Mouse (Mus musculus) forebrain, embryonic 12.5 days (tissue): ENCODE measurements at regions not wholly inside any gene's neighbourhood (a gene's known extent, or its start where the extent isn't known, plus 50 kb on each side); places are given as distances from the start of the nearest gene placed in this dataset.
A peak's percentile ranks its signal among the peaks of the same experiment; 100 is the strongest.

Experiments
- ATAC-seq: fragments of 200-750 bp; cut with Nextera tagmentation; 2 replicates; pipeline ENCODE4 v1.8.0; 2017; ENCODE audit warnings: moderate TSS enrichment; ENCODE audit not compliant: low FRiP score
- H3K27ac ChIP-seq: fragments of 300-500 bp; sonication (generic); 2 replicates; pipeline ENCODE4 v1.5.1; 2016; ENCODE audit warnings: mild to moderate bottlenecking
- H3K27me3 ChIP-seq: fragments of 300-500 bp; sonication (generic); 2 replicates; pipeline ENCODE4 v1.6.1; 2016; ENCODE audit warnings: mild to moderate bottlenecking
- H3K36me3 ChIP-seq: fragments of 300-500 bp; sonication (generic); replicated peaks from 2 replicates; pipeline ENCODE4 v1.6.1; 2016; ENCODE audit warnings: mild to moderate bottlenecking
- H3K4me1 ChIP-seq: fragments of 300-500 bp; sonication (generic); 2 replicates; pipeline ENCODE4 v1.6.1; 2016
- H3K4me2 ChIP-seq: fragments of 300-500 bp; sonication (generic); 2 replicates; pipeline ENCODE4 v1.6.1; 2016; ENCODE audit warnings: mild to moderate bottlenecking, moderate library complexity
- H3K4me3 ChIP-seq: fragments of 300-500 bp; sonication (generic); replicated peaks from 2 replicates; pipeline ENCODE4 v1.5.1; 2016; ENCODE audit warnings: mild to moderate bottlenecking
- H3K9ac ChIP-seq: fragments of 300-500 bp; sonication (generic); 2 replicates; pipeline ENCODE4 v1.6.1; 2016; ENCODE audit warnings: mild to moderate bottlenecking
- H3K9me3 ChIP-seq: fragments of 300-500 bp; sonication (generic); 2 replicates; pipeline ENCODE4 v1.6.1; 2016
- WGBS: fragments of 180-500 bp; shearing (Covaris S2); methylation state at CpG from one replicate; pipeline ENCODE4 v1.1.7; 2016; 5-methylcytosine and 5-hydroxymethylcytosine counted together

GRCm38 (mm10) chrX:68313486-68313885 lies 364.9 kb upstream of the Fmr1 start:
- Histone ChIP-seq H3K4me2 (no peak overlapping the region), H3K9ac (no peak overlapping the region), H3K36me3 (no peaks in the 10 kb centered on the region), H3K27me3 (no peaks in the 10 kb centered on the region), H3K4me1 (no peaks in the 10 kb centered on the region), H3K4me3 (no peak overlapping the region), H3K27ac (no peak overlapping the region), H3K9me3 (no peaks in the 10 kb centered on the region)
- ATAC-seq, result peak; percentile 64; the same call in 1 of the 2 replicates
- WGBS, result 24% methylated on average over 7 of the region's 7 CpGs
